Mouse (Mus musculus) liver, embryonic 12.5 days (tissue): Measurements from ENCODE around the gene Ckap4. TPM values are rescaled to one million over a fixed set of nuclear protein-coding genes. Genes with fewer than 3 reads are reported as not detected.

ENCODE experiments used
- ATAC-seq: fragments of 200-750 bp; cut with Nextera tagmentation; 2 replicates; pipeline ENCODE4 v1.8.0; 2017; ENCODE audit warnings: moderate number of reproducible peaks, mild to moderate bottlenecking, moderate library complexity
- H3K27ac ChIP-seq: fragments of 300-500 bp; sonication (generic); 2 replicates; pipeline ENCODE4 v1.5.1; 2016; ENCODE audit warnings: mild to moderate bottlenecking
- H3K27me3 ChIP-seq: fragments of 300-500 bp; sonication (generic); replicated peaks from 2 replicates; pipeline ENCODE4 v1.6.1; 2016; ENCODE audit warnings: mild to moderate bottlenecking, moderate library complexity
- H3K36me3 ChIP-seq: fragments of 300-500 bp; sonication (generic); 2 replicates; pipeline ENCODE4 v1.6.1; 2016; ENCODE audit warnings: mild to moderate bottlenecking, moderate library complexity
- H3K4me1 ChIP-seq: fragments of 300-500 bp; sonication (generic); 2 replicates; pipeline ENCODE4 v1.6.1; 2016
- H3K4me2 ChIP-seq: fragments of 300-500 bp; sonication (generic); 2 replicates; pipeline ENCODE4 v1.6.1; 2016; ENCODE audit warnings: mild to moderate bottlenecking, moderate library complexity
- H3K4me3 ChIP-seq: fragments of 300-500 bp; sonication (generic); 2 replicates; pipeline ENCODE4 v1.5.1; 2016; ENCODE audit warnings: mild to moderate bottlenecking, moderate library complexity
- H3K9ac ChIP-seq: fragments of 300-500 bp; sonication (generic); 2 replicates; pipeline ENCODE4 v1.6.1; 2016; ENCODE audit warnings: mild to moderate bottlenecking, moderate library complexity
- H3K9me3 ChIP-seq: fragments of 300-500 bp; sonication (generic); replicated peaks from 2 replicates; pipeline ENCODE4 v1.6.1; 2016; ENCODE audit warnings: mild to moderate bottlenecking, moderate library complexity
- WGBS: fragments of 180-500 bp; shearing (Covaris S2); methylation state at CpG from one replicate; pipeline ENCODE4 v1.1.7; 2016; ENCODE audit not compliant: insufficient replicate concordance; 5-methylcytosine and 5-hydroxymethylcytosine counted together
- polyA plus RNA-seq: library from polyadenylated mRNA; unstranded; fragments of >200 nt; fragmentation: Nextera tagmentation; extraction: Ambion mirVana; gene quantifications from 2 replicates; pipeline ENCODE4 v1.2.1, GENCODE M21; 2016

Gene Ckap4
- 26.0 and 28.8 TPM in 2 replicates for polyA plus RNA-seq

GRCm38 (mm10) chr10:84533912-84534671, at the start of gene Ckap4:
Gene Ckap4, minus strand, starts transcription at chr10:84534062.
- H3K4me3 ChIP-seq = peak within 1 kb of the TSS; percentile 66
- H3K27me3 ChIP-seq = peaks cover 72% of the 10 kb centered on the region
- 4% methylated on average over 46 of the region's 64 CpGs for WGBS
- H3K36me3 ChIP-seq = no peaks in the 10 kb centered on the region
- peaks cover 33% of the 10 kb centered on the region for H3K4me1 ChIP-seq
- peak within 1 kb of the TSS; percentile 72 for H3K9ac ChIP-seq
- H3K9me3 ChIP-seq = no peaks in the 10 kb centered on the region
- peak within 1 kb of the TSS; percentile 67 for H3K27ac ChIP-seq
- H3K4me2 ChIP-seq = peak within 1 kb of the TSS; percentile 73
- peak; percentile 67 for ATAC-seq

DNA sequence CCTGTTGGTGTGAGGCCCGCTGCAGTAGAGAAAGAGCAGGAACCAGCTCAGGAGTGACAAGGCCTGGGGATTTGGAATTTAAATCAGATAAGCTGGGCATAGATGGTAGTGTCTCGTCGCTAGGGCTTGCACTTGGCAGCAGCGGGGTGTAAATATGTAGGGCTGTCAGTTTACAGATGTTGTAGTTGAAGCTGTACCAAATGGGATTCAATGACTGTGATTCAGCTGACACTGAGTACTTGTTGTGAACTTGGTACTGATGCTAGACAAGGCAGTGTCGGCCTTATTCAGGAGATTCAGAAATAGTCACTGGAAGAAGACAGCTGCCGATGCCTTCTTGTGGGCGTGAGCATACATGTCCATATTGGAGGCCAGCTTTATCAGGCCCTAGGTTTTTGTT, 48.4 kb upstream of the Ckap4 start:
- no peak for ATAC-seq
- Histone ChIP-seq H3K36me3 (no peaks in the 10 kb centered on the region), H3K9me3 (no peaks in the 10 kb centered on the region), H3K27ac (no peak overlapping the region), H3K4me1 (peaks cover 27% of the 10 kb centered on the region), H3K4me3 (no peak overlapping the region), H3K4me2 (no peak overlapping the region), H3K9ac (no peak overlapping the region), H3K27me3 (peaks cover 33% of the 10 kb centered on the region; the same call in 1 of the 2 replicates)
- WGBS = 73% methylated on average over 7 of the region's 7 CpGs

DNA sequence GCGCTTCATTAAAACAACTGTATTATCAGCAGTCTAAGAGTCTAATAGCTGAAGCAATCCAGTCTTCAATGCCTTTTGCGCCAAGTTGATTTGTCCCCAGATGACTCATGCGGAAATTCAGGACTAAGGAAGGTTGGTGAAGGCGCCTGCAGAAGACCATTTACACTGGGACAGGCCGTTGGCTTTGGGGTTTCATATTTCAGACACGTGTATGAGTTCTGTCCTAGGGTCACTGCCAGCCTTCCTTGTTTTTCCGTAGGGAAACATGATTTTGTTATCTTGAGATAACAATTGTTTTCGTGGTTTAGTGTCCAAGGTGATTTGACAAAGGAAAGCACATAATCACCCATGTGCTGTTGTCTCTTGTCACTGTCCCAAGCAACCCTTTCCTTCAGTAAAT, 47.3 kb upstream of the Ckap4 start:
- no peak for ATAC-seq
- 44% methylated on average over 8 of the region's 8 CpGs for WGBS
- Histone ChIP-seq H3K36me3 (no peaks in the 10 kb centered on the region), H3K27me3 (peaks cover 33% of the 10 kb centered on the region; the same call in 1 of the 2 replicates), H3K27ac (no peak overlapping the region), H3K9me3 (no peaks in the 10 kb centered on the region), H3K4me3 (no peak overlapping the region), H3K4me1 (peaks cover 30% of the 10 kb centered on the region), H3K9ac (no peak overlapping the region), H3K4me2 (no peak overlapping the region)

GRCm38 (mm10) chr10:84579527-84579926, 45.7 kb upstream of the Ckap4 start:
- H3K36me3 ChIP-seq = no peaks in the 10 kb centered on the region
- no peak overlapping the region for H3K27ac ChIP-seq
- peak overlapping the region; percentile 92 for H3K4me2 ChIP-seq
- H3K4me3 ChIP-seq = no peak overlapping the region
- peaks cover 37% of the 10 kb centered on the region for H3K4me1 ChIP-seq
- WGBS = 22% methylated on average over 2 of the region's 2 CpGs
- H3K27me3 ChIP-seq = peaks cover 28% of the 10 kb centered on the region; the same call in 1 of the 2 replicates
- no peaks in the 10 kb centered on the region for H3K9me3 ChIP-seq
- peak overlapping the region; percentile 29; the same call in 1 of the 2 replicates for H3K9ac ChIP-seq
- ATAC-seq = no peak

GRCm38 (mm10) chr10:84578738-84579137, 44.9 kb upstream of the Ckap4 start:
- Histone ChIP-seq H3K4me2 (peak overlapping the region; percentile 92), H3K4me1 (peaks cover 45% of the 10 kb centered on the region), H3K9ac (no peak overlapping the region), H3K9me3 (no peaks in the 10 kb centered on the region), H3K27me3 (0 out of 2 replicates have a peak, but pooled peaks cover 21% of the 10 kb centered on the region), H3K27ac (no peak overlapping the region), H3K36me3 (no peaks in the 10 kb centered on the region), H3K4me3 (peak overlapping the region; percentile 77; the same call in 1 of the 2 replicates)
- no peak for ATAC-seq
- WGBS = 75% methylated on average over 10 of the region's 10 CpGs

DNA sequence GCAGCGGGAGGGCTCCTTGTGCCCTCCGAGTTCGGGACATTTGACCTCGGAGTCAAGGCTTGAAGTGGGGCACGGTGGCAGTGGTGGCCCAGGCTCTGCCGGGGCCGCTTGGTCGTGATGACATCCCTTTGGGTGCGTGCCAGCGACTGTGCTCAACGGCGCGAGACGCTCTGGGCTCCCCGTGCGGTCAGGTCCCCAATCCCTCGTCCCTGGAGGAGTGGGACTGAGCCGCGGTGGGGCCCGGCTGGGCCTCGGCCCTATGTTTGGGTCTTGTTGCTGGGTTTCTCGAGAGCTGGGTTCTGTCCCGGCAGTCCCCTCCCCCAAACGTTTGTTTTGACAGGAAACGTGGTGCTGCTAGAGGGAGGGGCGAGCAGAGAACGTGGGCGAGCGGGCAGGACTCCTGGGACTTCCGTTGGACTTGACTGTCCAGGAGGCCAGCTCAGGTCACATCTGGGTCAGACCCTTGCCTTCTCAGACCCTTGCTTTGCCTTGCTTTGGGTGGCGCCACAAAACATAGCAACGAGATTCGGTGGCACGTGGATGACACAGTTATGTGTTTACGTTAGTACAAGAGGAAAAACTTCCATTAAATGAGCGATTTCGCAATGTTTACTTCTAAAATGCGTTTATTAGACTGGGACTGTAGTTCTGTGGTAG, 43.3 kb upstream of the Ckap4 start:
- WGBS = 1% methylated on average over 38 of the region's 38 CpGs
- Histone ChIP-seq H3K4me1 (peaks cover 50% of the 10 kb centered on the region), H3K9ac (peak overlapping the region; percentile 76), H3K4me2 (peak overlapping the region; percentile 92), H3K27ac (peak overlapping the region; percentile 96), H3K36me3 (no peaks in the 10 kb centered on the region), H3K9me3 (no peaks in the 10 kb centered on the region), H3K27me3 (0 out of 2 replicates have a peak, but pooled peaks cover 10% of the 10 kb centered on the region), H3K4me3 (peak overlapping the region; percentile 77)
- ATAC-seq = no peak

- Histone ChIP-seq H3K36me3 (no peaks in the 10 kb centered on the region), H3K4me1 (peaks cover 50% of the 10 kb centered on the region), H3K9ac (peak within 1 kb of the TSS; percentile 76), H3K27me3 (0 out of 2 replicates have a peak, but pooled peaks cover 10% of the 10 kb centered on the region), H3K4me2 (peak within 1 kb of the TSS; percentile 92), H3K27ac (peak within 1 kb of the TSS; percentile 96), H3K9me3 (no peaks in the 10 kb centered on the region), H3K4me3 (peak within 1 kb of the TSS; percentile 77)
- peak; percentile 94 for ATAC-seq
- WGBS = under 1% methylated on average over 46 of the region's 46 CpGs
These were observed 42.7 kb upstream of the Ckap4 start, which contains the start of gene Tcp11l2 for GRCm38 (mm10) chr10:84576395-84577070. Gene Tcp11l2, plus strand, starts transcription at chr10:84576626.

- ATAC-seq = peak; percentile 94
- under 1% methylated on average over 14 of the region's 14 CpGs for WGBS
- Histone ChIP-seq H3K4me2 (peak overlapping the region; percentile 92), H3K4me1 (peaks cover 50% of the 10 kb centered on the region), H3K4me3 (peak overlapping the region; percentile 77), H3K27ac (peak overlapping the region; percentile 96), H3K9ac (peak overlapping the region; percentile 76; the same call in 1 of the 2 replicates), H3K36me3 (no peaks in the 10 kb centered on the region), H3K9me3 (no peaks in the 10 kb centered on the region), H3K27me3 (0 out of 2 replicates have a peak, but pooled peaks cover 8% of the 10 kb centered on the region)
These were observed 42.1 kb upstream of the Ckap4 start for GRCm38 (mm10) chr10:84576029-84576394.

DNA sequence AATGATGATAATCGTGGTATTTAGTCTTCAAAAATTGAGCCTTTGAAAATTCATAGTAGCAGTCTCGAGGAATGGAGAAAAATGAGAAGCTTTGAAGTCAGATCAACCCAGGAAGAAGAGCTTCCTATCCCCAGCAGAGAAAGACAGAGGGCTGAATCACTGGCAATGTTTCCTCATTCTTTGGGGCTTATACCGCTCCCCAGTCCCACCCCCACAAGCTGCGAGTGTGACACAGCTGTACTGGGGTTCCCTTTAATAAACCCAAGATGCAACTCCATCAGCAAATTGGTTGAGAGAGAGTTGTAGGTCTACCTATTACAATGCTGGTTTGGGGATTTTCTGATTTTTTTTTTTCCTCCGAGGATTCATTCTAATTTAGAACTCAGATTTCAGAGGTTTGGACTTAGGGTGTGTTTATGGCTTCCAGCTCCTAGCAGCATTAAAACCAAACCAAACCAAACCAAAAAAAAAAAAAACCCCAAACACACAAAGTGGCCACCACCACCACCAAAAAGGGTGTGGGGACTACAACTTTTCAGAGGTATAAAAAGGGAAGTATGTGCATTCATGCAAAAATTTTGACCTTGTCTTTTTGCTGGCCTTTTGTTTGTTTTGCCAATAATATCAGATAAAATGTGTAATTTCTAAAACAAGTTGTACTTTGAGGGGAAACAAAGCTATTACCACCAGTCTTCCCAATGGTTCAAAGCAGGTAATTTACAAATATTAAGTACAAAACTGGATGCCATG, 40.0 kb upstream of the Ckap4 start:
- no peak for ATAC-seq
- H3K27me3 ChIP-seq = 0 out of 2 replicates have a peak, but pooled peaks cover 11% of the 10 kb centered on the region
- 0 out of 2 replicates have a peak overlapping the region, but pooled peaks have one; percentile 96 for H3K27ac ChIP-seq
- H3K4me3 ChIP-seq = no peak overlapping the region
- WGBS = 42% methylated on average over 5 of the region's 5 CpGs
- H3K4me1 ChIP-seq = peaks cover 38% of the 10 kb centered on the region
- no peak overlapping the region for H3K9ac ChIP-seq
- no peaks in the 10 kb centered on the region for H3K9me3 ChIP-seq
- H3K36me3 ChIP-seq = no peaks in the 10 kb centered on the region
- no peak overlapping the region for H3K4me2 ChIP-seq

GRCm38 (mm10) chr10:84571052-84571639, 37.3 kb upstream of the Ckap4 start:
- Histone ChIP-seq H3K27ac (no peak overlapping the region), H3K9me3 (no peaks in the 10 kb centered on the region)

GRCm38 (mm10) chr10:84564427-84564826, 30.6 kb upstream of the Ckap4 start:
- no peaks in the 10 kb centered on the region for H3K36me3 ChIP-seq
- H3K9me3 ChIP-seq = no peaks in the 10 kb centered on the region
- no peak overlapping the region for H3K4me3 ChIP-seq
- H3K4me1 ChIP-seq = peaks cover 12% of the 10 kb centered on the region; the same call in 1 of the 2 replicates
- H3K4me2 ChIP-seq = no peak overlapping the region
- WGBS = 76% methylated on average over 8 of the region's 8 CpGs
- peaks cover 11% of the 10 kb centered on the region; the same call in 1 of the 2 replicates for H3K27me3 ChIP-seq
- ATAC-seq = no peak
- H3K27ac ChIP-seq = no peak overlapping the region
- no peak overlapping the region for H3K9ac ChIP-seq

More at GRCm38 (mm10) chr10:84571052-84571639, 37.3 kb upstream of the Ckap4 start:
- Histone ChIP-seq H3K36me3 (no peaks in the 10 kb centered on the region), H3K9ac (no peak overlapping the region), H3K4me3 (no peak overlapping the region), H3K4me2 (no peak overlapping the region), H3K4me1 (peaks cover 25% of the 10 kb centered on the region), H3K27me3 (0 out of 2 replicates have a peak, but pooled peaks cover 6% of the 10 kb centered on the region)
- 75% methylated on average over 10 of the region's 10 CpGs for WGBS
- no peak for ATAC-seq
